Mouse (Mus musculus) lung, postnatal 0 days (tissue): ENCODE measurements around the gene Sypl. TPM values are rescaled to one million over a fixed set of nuclear protein-coding genes. Genes with fewer than 3 reads are reported as not detected.

Experiments
- ATAC-seq: fragments of 200-750 bp; cut with Nextera tagmentation; 2 replicates; pipeline ENCODE4 v1.8.0; 2017; ENCODE audit warnings: moderate library complexity
- DNase-seq: peaks from one replicate; pipeline ENCODE4 v3.0.0-alpha.2; 2016; ENCODE audit warnings: low spot score
- H3K27ac ChIP-seq: fragments of 300-500 bp; sonication (generic); 2 replicates; pipeline ENCODE4 v1.5.1; 2014; ENCODE audit warnings: antibody characterized with exemption, mild to moderate bottlenecking, low read length, mixed read lengths
- H3K27me3 ChIP-seq: fragments of 300-500 bp; sonication (generic); replicated peaks from 2 replicates; pipeline ENCODE4 v1.6.1; 2014; ENCODE audit warnings: low read length, mixed read lengths; ENCODE audit not compliant: insufficient read depth
- H3K36me3 ChIP-seq: fragments of 300-500 bp; sonication (generic); 2 replicates; pipeline ENCODE4 v1.6.1; 2014; ENCODE audit warnings: low read length, mixed read lengths; ENCODE audit not compliant: insufficient read depth
- H3K4me1 ChIP-seq: fragments of 300-500 bp; sonication (generic); 2 replicates; pipeline ENCODE4 v1.6.1; 2014; ENCODE audit warnings: antibody characterized with exemption, low read depth, low read length, mixed read lengths; ENCODE audit not compliant: insufficient read depth
- H3K4me2 ChIP-seq: fragments of 300-500 bp; sonication (generic); replicated peaks from 2 replicates; pipeline ENCODE4 v1.6.1; 2014; ENCODE audit warnings: low read depth, mild to moderate bottlenecking, low read length, moderate library complexity, mixed read lengths
- H3K4me3 ChIP-seq: fragments of 300-500 bp; sonication (generic); 2 replicates; pipeline ENCODE4 v1.5.1; 2014; ENCODE audit warnings: low read depth, low read length
- H3K9ac ChIP-seq: fragments of 300-500 bp; sonication (generic); replicated peaks from 2 replicates; pipeline ENCODE4 v1.6.1; 2014; ENCODE audit warnings: low read depth, mild to moderate bottlenecking
- H3K9me3 ChIP-seq: fragments of 300-500 bp; sonication (generic); 2 replicates; pipeline ENCODE4 v1.6.1; 2016; ENCODE audit warnings: low read length, mixed read lengths
- CTCF ChIP-seq: IDR thresholded peaks from 2 replicates; pipeline ENCODE4 v1.5.1; 2016; ENCODE audit warnings: antibody characterized with exemption, mild to moderate bottlenecking
- EP300 ChIP-seq: IDR thresholded peaks from 2 replicates; pipeline ENCODE4 v1.6.1; 2016; ENCODE audit warnings: antibody characterized with exemption, mild to moderate bottlenecking, control low read depth
- WGBS: fragments of 180-500 bp; shearing (Covaris S2); extraction: QIAGEN DNeasy Blood & Tissue Kit; methylation state at CpG from one replicate; pipeline ENCODE4 v1.1.7; 2014; 5-methylcytosine and 5-hydroxymethylcytosine counted together
- polyA plus RNA-seq: library from polyadenylated mRNA; unstranded; fragments of >200 nt; fragmentation: Nextera tagmentation; extraction: Ambion mirVana; gene quantifications from 2 replicates; pipeline ENCODE4 v1.2.1, GENCODE M21; 2015

The Sypl gene
- polyA plus RNA-seq, 1 experiment from 2014 or later = 237 TPM

DNA sequence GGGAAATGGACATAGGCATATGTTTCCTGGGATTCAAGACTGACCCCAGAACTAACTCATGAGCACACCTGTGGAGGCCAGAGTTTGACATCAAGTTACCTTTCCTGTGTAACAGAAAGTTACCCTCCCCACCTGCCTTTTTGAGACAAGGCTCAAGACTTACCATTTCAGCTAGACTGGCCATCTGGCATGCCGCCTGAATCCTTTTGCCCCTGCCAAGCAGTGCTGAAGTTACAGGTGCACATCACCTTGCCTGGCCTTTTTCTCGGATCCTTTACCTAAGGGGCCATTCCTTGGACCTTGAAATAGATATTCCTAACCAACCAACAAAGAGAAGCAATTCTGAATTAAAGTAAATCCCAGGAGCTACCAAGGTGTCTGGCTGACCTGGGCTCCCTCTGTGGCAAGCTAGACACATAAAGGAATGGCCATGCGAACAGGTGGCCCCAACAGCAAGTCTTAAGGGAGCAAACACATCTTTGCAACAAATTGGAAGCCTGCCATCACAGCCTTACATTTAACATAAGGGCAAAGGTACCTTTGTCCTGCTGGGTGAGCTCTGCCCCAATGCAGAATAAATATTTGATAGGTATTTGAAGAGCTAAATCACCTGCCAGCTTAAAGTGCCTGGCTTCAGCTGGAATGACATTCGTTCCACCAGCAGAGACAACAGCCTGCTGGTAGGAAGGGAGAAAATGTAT lies 17.3 kb upstream of the Sypl start:
- TF ChIP-seq EP300 = no peak
- TF ChIP-seq CTCF = no peak
- no peak for DNase-seq
- Histone ChIP-seq H3K4me2 (no peak overlapping the region), H3K27me3 (no peaks in the 10 kb centered on the region), H3K4me3 (no peak overlapping the region), H3K4me1 (no peaks in the 10 kb centered on the region), H3K9ac (no peak overlapping the region), H3K36me3 (no peaks in the 10 kb centered on the region), H3K27ac (no peak overlapping the region), H3K9me3 (no peaks in the 10 kb centered on the region)
- ATAC-seq = no peak
- WGBS = 51% methylated on average over 4 of the region's 4 CpGs

GRCm38 (mm10) chr12:32941141-32941540 lies 12.6 kb upstream of the Sypl start:
- H3K27me3 ChIP-seq = no peaks in the 10 kb centered on the region
- WGBS = 84% methylated on average over 4 of the region's 4 CpGs
- peaks cover 6% of the 10 kb centered on the region; the same call in 1 of the 2 replicates for H3K4me1 ChIP-seq
- no peak overlapping the region for H3K4me2 ChIP-seq
- H3K4me3 ChIP-seq = no peak overlapping the region
- H3K9ac ChIP-seq = no peak overlapping the region
- ATAC-seq (no peak), DNase-seq (no peak)
- no peaks in the 10 kb centered on the region for H3K36me3 ChIP-seq
- TF ChIP-seq EP300 (no peak), CTCF (no peak)
- no peaks in the 10 kb centered on the region for H3K9me3 ChIP-seq
- no peak overlapping the region for H3K27ac ChIP-seq

GRCm38 (mm10) chr12:32943347-32943746 lies 10.3 kb upstream of the Sypl start:
- ATAC-seq = peak; percentile 86
- no peak overlapping the region for H3K4me2 ChIP-seq
- peak overlapping the region; percentile 60 for H3K27ac ChIP-seq
- WGBS = 33% methylated on average over 4 of the region's 4 CpGs
- H3K4me1 ChIP-seq = peaks cover 6% of the 10 kb centered on the region; the same call in 1 of the 2 replicates
- peak; percentile 87 for TF ChIP-seq EP300
- no peak for TF ChIP-seq CTCF
- H3K27me3 ChIP-seq = no peaks in the 10 kb centered on the region
- H3K9me3 ChIP-seq = no peaks in the 10 kb centered on the region
- H3K36me3 ChIP-seq = no peaks in the 10 kb centered on the region
- H3K4me3 ChIP-seq = no peak overlapping the region
- no peak overlapping the region for H3K9ac ChIP-seq
- peak; percentile 71 for DNase-seq

DNA sequence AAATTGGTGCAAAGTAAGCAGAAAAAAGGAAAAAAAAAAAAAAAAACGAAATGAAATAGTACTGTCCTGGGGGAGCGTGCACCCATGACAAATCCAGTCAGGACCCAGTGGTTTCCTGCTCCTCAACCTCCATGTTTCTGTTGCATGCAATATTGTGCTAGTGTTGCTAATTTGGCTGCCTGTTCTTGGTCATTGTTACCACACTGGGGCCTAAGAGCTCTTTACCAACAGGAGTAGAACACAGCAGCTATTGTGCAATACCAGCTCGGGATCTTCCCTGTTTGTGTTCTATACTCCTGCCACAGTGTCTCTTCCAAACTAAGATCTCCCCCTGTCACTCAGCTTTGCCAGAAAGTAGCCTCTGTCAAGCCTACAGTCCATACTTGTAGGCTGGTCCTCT lies 9.7 kb upstream of the Sypl start:
- H3K27me3 ChIP-seq = no peaks in the 10 kb centered on the region
- no peak overlapping the region for H3K4me3 ChIP-seq
- H3K4me1 ChIP-seq = peaks cover 6% of the 10 kb centered on the region; the same call in 1 of the 2 replicates
- ATAC-seq (peak; percentile 59), DNase-seq (peak; percentile 68)
- H3K36me3 ChIP-seq = no peaks in the 10 kb centered on the region
- H3K9ac ChIP-seq = no peak overlapping the region
- H3K9me3 ChIP-seq = no peaks in the 10 kb centered on the region
- TF ChIP-seq EP300 = no peak
- TF ChIP-seq CTCF = peak; percentile 16; the same call in 1 of the 2 replicates
- WGBS = 47% methylated on average over 3 of the region's 3 CpGs
- H3K4me2 ChIP-seq = no peak overlapping the region
- H3K27ac ChIP-seq = peak overlapping the region; percentile 45

- ATAC-seq = no peak
- Histone ChIP-seq H3K27me3 (no peaks in the 10 kb centered on the region), H3K9me3 (no peaks in the 10 kb centered on the region), H3K36me3 (no peaks in the 10 kb centered on the region), H3K27ac (no peak overlapping the region), H3K4me1 (peaks cover 6% of the 10 kb centered on the region; the same call in 1 of the 2 replicates), H3K4me3 (no peak overlapping the region), H3K9ac (no peak overlapping the region), H3K4me2 (no peak overlapping the region)
- TF ChIP-seq CTCF (no peak), EP300 (no peak)
- DNase-seq = no peak
- 58% methylated on average over 8 of the region's 8 CpGs for WGBS
Observed at GRCm38 (mm10) chr12:32944884-32945454, 8.7 kb upstream of the Sypl start.

GRCm38 (mm10) chr12:32946376-32946775 lies 7.3 kb upstream of the Sypl start:
- no peaks in the 10 kb centered on the region for H3K27me3 ChIP-seq

More at GRCm38 (mm10) chr12:32946376-32946775, 7.3 kb upstream of the Sypl start:
- Histone ChIP-seq H3K27ac (no peak overlapping the region), H3K9ac (no peak overlapping the region), H3K36me3 (no peaks in the 10 kb centered on the region), H3K9me3 (no peaks in the 10 kb centered on the region), H3K4me2 (no peak overlapping the region), H3K4me3 (no peak overlapping the region), H3K4me1 (peaks cover 6% of the 10 kb centered on the region; the same call in 1 of the 2 replicates)
- TF ChIP-seq EP300 (no peak), CTCF (no peak)
- WGBS = 75% methylated on average over 4 of the region's 4 CpGs
- ATAC-seq = no peak
- no peak for DNase-seq
